Mouse (Mus musculus): ENCODE results near the gene Slc17a7. TPM values are rescaled to one million over a fixed set of nuclear protein-coding genes. Genes with fewer than 3 reads are reported as not detected.
A peak's percentile ranks its signal among the peaks of the same experiment; 100 is the strongest.

Gene Slc17a7
- polyA plus RNA-seq, 1 experiment from 2014 or later, result not detected

DNA sequence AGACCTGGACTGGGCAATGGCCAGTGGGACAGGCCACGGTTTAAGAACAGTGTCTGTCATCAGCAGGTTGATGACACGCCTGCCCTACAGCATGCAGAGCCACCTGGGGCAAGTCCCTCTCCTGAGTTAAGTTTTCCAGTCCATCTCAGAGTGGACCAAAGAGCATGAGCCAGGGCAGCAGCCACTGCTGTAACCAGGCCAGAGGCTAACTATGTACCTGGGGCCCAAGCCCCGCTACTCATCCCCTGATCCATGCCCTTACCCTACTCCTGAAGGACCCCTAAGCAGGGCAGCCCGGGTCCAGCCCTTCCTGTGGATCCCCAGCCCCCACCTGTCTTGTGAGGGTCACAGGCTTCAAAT is 32.4 kb downstream of the Slc17a7 start:
- no peaks in the 10 kb centered on the region for H3K9me3 ChIP-seq
- 87% methylated on average over 4 of the region's 4 CpGs for WGBS
- 0 out of 2 replicates have a peak, but pooled peaks cover 4% of the 10 kb centered on the region for H3K27me3 ChIP-seq (replicated peaks)
- no peak overlapping the region for H3K27ac ChIP-seq
- ATAC-seq (ENCODE audit: insufficient read depth, low FRiP score, low read depth), result no peak
- H3K4me2 ChIP-seq, result no peak overlapping the region
- 0 out of 2 replicates have a peak, but pooled peaks cover 7% of the 10 kb centered on the region for H3K4me1 ChIP-seq
- no peak overlapping the region for H3K9ac ChIP-seq
- H3K4me3 ChIP-seq (replicated peaks), result no peak overlapping the region
- no peaks in the 10 kb centered on the region for H3K36me3 ChIP-seq

DNA sequence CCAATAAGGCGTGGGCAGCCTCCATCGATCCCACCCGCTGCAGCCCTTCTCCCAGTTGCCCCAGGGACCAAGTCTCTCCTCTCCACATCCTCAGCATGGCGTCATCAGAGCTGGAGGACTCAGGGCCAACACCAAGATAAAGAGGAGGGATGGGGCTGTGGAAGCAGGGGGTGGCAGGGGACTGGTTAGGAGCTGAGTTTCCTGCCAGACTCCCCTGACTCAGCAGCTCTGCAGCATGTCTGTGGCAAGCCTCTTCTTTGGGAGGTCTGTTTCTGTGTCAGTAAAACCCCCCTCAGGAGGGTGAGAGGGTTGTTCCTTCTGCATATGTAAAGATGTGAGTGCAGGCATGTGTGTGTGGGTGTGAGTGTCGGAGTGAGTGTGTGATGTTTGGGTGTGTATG is 33.2 kb downstream of the Slc17a7 start:
- Histone ChIP-seq H3K4me1 (0 out of 2 replicates have a peak, but pooled peaks cover 2% of the 10 kb centered on the region), H3K36me3 (no peaks in the 10 kb centered on the region), H3K9me3 (no peaks in the 10 kb centered on the region), H3K4me2 (no peak overlapping the region), H3K27me3 (replicated peaks) (0 out of 2 replicates have a peak, but pooled peaks cover 4% of the 10 kb centered on the region), H3K9ac (no peak overlapping the region), H3K27ac (no peak overlapping the region), H3K4me3 (replicated peaks) (no peak overlapping the region)
- 75% methylated on average over 5 of the region's 5 CpGs for WGBS
- ATAC-seq (ENCODE audit: insufficient read depth, low FRiP score, low read depth), result no peak

DNA sequence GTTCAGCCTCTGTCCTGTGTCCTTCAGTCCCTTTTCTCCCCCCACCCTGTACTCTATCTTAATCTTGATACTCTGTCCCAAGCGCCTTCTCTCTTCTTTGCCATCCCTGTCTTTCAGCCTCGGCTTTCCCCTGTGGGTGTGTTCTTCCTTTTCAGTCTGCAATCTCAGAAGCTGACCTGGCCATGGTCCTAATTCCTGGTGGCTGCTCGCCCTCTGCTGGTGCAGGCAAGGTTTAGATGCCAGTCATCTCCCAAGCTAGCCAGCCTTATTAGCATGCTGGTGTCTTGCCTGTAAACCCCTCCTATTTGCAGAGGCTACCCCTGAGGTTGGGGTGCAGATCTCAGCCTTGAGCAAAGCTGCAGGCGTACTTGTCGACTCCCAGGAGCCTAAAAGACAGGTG is 34.7 kb downstream of the Slc17a7 start:
- no peak overlapping the region for H3K4me2 ChIP-seq
- H3K9me3 ChIP-seq, result no peaks in the 10 kb centered on the region
- no peak overlapping the region for H3K4me3 ChIP-seq (replicated peaks)
- H3K36me3 ChIP-seq, result no peaks in the 10 kb centered on the region
- H3K27me3 ChIP-seq (replicated peaks), result no peaks in the 10 kb centered on the region
- H3K9ac ChIP-seq, result no peak overlapping the region
- ATAC-seq (ENCODE audit: insufficient read depth, low FRiP score, low read depth), result no peak
- 16% methylated on average over 5 of the region's 5 CpGs for WGBS
- no peak overlapping the region for H3K27ac ChIP-seq
- no peaks in the 10 kb centered on the region for H3K4me1 ChIP-seq

DNA sequence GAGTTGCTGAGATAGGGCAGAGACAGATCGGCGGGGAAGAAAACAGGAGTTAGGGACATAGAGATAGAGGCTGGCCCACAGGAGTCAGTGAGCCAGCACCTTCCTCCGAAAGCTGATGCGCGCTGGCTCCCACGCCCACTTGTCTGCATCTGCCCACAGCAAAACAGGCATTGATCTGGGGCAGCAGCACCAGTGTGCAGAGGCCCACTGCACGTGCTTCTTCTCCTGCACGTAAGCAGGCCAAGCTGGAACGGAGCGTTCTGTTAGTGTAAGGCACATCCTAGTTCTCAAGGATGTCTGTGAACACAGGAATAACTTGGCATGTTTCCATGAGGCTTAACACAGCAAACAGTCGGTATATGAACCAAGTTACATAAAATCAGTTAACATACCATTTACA is 35.2 kb downstream of the Slc17a7 start:
- H3K9ac ChIP-seq, result no peak overlapping the region
- WGBS, result 75% methylated on average over 11 of the region's 11 CpGs
- no peak for ATAC-seq (ENCODE audit: insufficient read depth, low FRiP score, low read depth)
- no peaks in the 10 kb centered on the region for H3K4me1 ChIP-seq
- H3K36me3 ChIP-seq, result no peaks in the 10 kb centered on the region
- no peak overlapping the region for H3K4me2 ChIP-seq
- H3K27ac ChIP-seq, result no peak overlapping the region
- no peaks in the 10 kb centered on the region for H3K9me3 ChIP-seq
- H3K4me3 ChIP-seq (replicated peaks), result no peak overlapping the region
- H3K27me3 ChIP-seq (replicated peaks), result no peaks in the 10 kb centered on the region

DNA sequence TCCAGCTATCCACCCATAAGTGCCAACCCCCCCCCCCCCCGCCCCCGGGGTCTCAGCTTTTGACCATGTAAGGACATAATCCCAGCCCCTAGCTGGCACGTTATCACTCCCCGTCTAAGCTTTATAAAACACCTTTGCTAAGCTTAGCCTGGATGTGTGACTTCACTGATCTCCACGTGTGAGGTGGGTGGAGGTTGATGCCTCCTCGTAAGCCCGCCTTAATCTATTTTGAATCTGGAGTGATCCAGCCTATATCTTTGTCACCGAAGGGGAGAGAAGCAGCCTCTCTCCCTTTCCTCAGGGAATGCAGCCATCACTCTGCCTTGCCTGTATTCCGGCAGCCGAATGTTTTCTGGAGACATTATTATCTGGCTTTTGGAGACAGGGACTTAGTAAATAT is 38.9 kb downstream of the Slc17a7 start:
- H3K27me3 ChIP-seq (replicated peaks), result no peaks in the 10 kb centered on the region
- H3K4me2 ChIP-seq, result no peak overlapping the region
- no peak overlapping the region for H3K9ac ChIP-seq
- no peak for ATAC-seq (ENCODE audit: insufficient read depth, low FRiP score, low read depth)
- H3K4me3 ChIP-seq (replicated peaks), result no peak overlapping the region
- no peaks in the 10 kb centered on the region for H3K9me3 ChIP-seq
- WGBS, result 39% methylated on average over 10 of the region's 10 CpGs
- no peaks in the 10 kb centered on the region for H3K36me3 ChIP-seq
- H3K4me1 ChIP-seq, result no peaks in the 10 kb centered on the region; the same call in 1 of the 2 replicates
- H3K27ac ChIP-seq, result peak overlapping the region; percentile 33

DNA sequence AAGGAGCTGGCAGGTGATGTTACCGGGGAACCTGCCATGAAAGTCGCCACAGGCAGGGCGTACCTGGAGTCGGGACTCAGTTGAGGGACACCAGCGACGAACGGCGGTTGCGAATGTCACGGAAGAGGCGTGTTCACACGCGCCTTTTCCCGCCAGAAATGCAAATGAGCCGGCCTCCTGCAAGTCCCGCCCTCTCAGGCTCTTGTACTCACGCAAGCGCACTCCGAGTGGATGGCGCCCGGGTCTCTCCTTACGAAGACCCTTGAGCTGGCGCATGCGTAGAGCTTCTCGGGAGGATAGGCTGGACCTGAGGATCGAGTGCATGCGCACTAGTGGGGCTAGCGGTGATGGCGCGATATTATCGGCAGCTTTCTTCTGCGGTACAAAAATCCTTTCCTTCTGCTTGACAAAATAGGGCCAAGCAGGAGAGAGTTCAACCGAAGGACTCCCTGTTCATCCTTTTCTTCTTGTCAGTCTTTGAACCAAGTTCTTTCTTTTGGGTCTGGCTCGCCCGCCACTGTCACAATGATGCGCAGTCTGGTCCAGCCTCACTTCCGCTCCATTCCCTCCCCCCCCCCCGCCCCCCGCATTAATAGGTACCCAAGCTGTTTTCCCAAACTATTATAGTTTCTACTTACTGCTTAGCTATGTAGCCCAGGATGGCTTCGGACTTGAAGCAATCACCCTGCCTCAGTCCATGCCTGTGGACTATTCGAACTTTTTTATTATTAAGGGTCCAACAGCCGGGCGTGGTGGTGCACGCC is 40.8 kb downstream of the Slc17a7 start, which contains the start of gene Ccdc155:
TSS of gene Ccdc155 (minus strand) at position 513 of the 764 bp plus-strand sequence.
- no peaks in the 10 kb centered on the region for H3K27me3 ChIP-seq (replicated peaks)
- no peaks in the 10 kb centered on the region for H3K36me3 ChIP-seq
- peak; percentile 88 for ATAC-seq (ENCODE audit: insufficient read depth, low FRiP score, low read depth)
- peak within 1 kb of the TSS; percentile 48 for H3K4me3 ChIP-seq (replicated peaks)
- 8% methylated on average over 43 of the region's 44 CpGs for WGBS
- no peaks in the 10 kb centered on the region for H3K9me3 ChIP-seq
- H3K4me1 ChIP-seq, result no peaks in the 10 kb centered on the region; the same call in 1 of the 2 replicates
- peak within 1 kb of the TSS; percentile 63 for H3K4me2 ChIP-seq
- H3K9ac ChIP-seq, result no peak within 1 kb of the TSS
- H3K27ac ChIP-seq, result no peak within 1 kb of the TSS; the same call in 1 of the 2 replicates

DNA sequence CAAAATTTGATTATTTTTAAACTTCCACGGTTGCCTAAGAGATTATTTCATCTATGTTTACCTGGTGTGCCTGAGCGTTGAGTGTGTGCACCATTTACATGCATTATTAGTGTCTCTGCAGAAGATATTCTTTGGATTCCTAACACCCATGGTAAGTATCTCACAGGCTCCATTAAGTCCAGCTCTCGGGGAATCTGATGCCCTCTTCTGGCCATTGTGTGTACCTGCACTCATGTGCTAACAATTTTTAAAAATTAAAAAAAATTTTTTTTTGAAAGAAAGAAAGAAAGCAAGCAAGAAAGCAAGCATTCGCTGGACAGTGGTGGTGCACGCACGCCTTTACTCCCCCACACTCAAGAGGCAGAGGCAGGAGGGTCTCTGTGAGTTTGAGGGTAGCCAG is 44.5 kb downstream of the Slc17a7 start:
- Histone ChIP-seq H3K27ac (no peak overlapping the region), H3K27me3 (replicated peaks) (peaks cover 24% of the 10 kb centered on the region), H3K4me3 (replicated peaks) (no peak overlapping the region), H3K36me3 (no peaks in the 10 kb centered on the region), H3K4me1 (peaks cover 8% of the 10 kb centered on the region), H3K4me2 (no peak overlapping the region), H3K9me3 (no peaks in the 10 kb centered on the region), H3K9ac (no peak overlapping the region)
- 74% methylated on average over 6 of the region's 6 CpGs for WGBS
- ATAC-seq (ENCODE audit: insufficient read depth, low FRiP score, low read depth), result no peak

DNA sequence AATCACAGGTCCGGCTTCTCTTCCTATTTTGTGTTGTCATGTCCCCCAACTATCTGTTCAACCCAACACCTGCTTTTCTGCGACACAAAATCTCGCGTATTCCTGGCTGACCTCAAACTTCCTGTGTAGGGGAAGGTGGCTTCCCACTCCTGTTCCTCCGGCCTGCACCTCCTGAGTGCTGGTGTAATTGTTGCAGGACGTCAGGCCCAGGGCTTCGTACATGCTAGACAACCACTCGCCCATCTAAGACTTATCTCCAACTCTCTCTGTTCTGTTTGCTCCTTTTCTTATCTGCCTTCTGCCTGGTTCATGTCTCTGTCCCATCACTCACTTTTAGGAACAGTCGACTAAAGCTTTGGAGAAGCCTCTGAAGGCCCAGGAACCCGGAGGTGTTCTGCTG is 47.3 kb downstream of the Slc17a7 start:
- Histone ChIP-seq H3K4me3 (replicated peaks) (no peak overlapping the region), H3K4me1 (peaks cover 8% of the 10 kb centered on the region), H3K9me3 (no peaks in the 10 kb centered on the region), H3K36me3 (no peaks in the 10 kb centered on the region), H3K4me2 (peak overlapping the region; percentile 51; the same call in 1 of the 2 replicates), H3K27ac (no peak overlapping the region), H3K9ac (no peak overlapping the region), H3K27me3 (replicated peaks) (peaks cover 24% of the 10 kb centered on the region)
- no peak for ATAC-seq (ENCODE audit: insufficient read depth, low FRiP score, low read depth)
- WGBS, result 50% methylated on average over 10 of the region's 10 CpGs

DNA sequence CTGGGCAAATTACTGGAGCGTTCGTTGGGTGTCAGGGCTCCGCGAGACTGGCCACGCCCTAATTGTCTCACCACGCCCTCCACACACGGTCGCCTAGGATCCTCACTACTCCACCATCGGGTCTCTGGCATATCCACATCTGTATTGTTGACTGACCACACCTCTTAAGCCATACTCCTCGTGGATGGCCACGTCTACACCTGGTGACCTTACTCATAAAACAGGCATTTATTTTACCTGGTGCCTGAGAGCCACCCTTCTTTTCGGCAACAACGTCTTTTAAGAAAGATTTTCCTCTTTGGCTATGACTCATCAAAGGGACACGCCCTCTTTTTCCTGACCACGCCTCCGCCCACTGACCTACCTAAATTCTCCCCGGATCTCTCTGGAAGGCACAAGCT is 48.1 kb downstream of the Slc17a7 start, which contains the start of gene Dkkl1:
TSS of gene Dkkl1 (minus strand) at position 297 of the 401 bp plus-strand sequence.
- Histone ChIP-seq H3K4me2 (peak within 1 kb of the TSS; percentile 51), H3K27me3 (replicated peaks) (peaks cover 24% of the 10 kb centered on the region), H3K9me3 (no peaks in the 10 kb centered on the region), H3K4me3 (replicated peaks) (peak within 1 kb of the TSS; percentile 6; the same call in 1 of the 2 replicates), H3K36me3 (no peaks in the 10 kb centered on the region), H3K9ac (no peak within 1 kb of the TSS), H3K27ac (no peak within 1 kb of the TSS), H3K4me1 (peaks cover 9% of the 10 kb centered on the region)
- no peak for ATAC-seq (ENCODE audit: insufficient read depth, low FRiP score, low read depth)
- WGBS, result 4% methylated on average over 17 of the region's 17 CpGs

DNA sequence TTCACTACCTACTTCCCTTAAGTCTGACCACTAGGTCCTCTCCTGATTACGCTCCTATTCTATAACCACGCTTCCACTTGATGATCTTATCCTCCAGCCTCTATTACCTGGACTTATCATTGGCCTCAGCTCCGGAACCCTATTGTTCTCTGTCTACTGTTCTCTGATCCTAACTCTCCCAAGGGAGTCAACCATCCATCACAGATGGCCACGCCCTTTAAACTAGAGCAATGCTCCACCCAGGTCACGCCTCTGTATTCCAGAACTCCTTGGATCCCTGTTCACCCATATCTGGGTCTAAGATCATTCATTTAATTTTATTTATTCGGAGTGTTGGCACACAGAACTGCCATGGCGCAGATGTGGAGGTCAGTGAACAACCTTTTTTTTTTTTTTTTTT is 48.6 kb downstream of the Slc17a7 start:
- Histone ChIP-seq H3K27me3 (replicated peaks) (peaks cover 24% of the 10 kb centered on the region), H3K4me3 (replicated peaks) (peak overlapping the region; percentile 6; the same call in 1 of the 2 replicates), H3K4me2 (peak overlapping the region; percentile 51), H3K4me1 (peaks cover 14% of the 10 kb centered on the region), H3K9me3 (no peaks in the 10 kb centered on the region), H3K27ac (no peak overlapping the region), H3K36me3 (no peaks in the 10 kb centered on the region), H3K9ac (no peak overlapping the region)
- 70% methylated on average over 7 of the region's 7 CpGs for WGBS
- no peak for ATAC-seq (ENCODE audit: insufficient read depth, low FRiP score, low read depth)

DNA sequence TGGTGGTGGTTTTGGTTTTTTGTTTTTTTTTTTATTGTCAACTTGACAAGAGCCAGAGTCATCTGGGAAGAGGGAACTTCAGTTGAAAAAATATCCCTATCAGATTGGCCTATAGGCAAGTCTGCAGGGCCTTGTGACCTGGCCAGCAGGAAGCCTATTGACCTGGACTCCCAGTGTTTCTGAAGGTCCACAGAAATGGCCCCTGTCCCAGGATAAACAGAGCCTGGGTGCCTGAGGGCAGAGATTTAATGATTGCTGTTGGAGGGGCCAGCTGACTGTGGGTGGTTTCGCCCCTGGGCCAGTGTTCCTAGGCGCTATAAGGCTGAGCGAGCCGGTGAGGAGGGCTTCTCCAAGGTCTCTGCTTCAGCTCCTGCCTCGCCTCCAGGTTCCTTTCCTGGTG is 50.0 kb downstream of the Slc17a7 start:
- Histone ChIP-seq H3K27ac (no peak overlapping the region; the same call in 1 of the 2 replicates), H3K4me3 (replicated peaks) (no peak overlapping the region), H3K27me3 (replicated peaks) (peaks cover 24% of the 10 kb centered on the region), H3K9me3 (no peaks in the 10 kb centered on the region), H3K36me3 (peaks cover 5% of the 10 kb centered on the region; the same call in 1 of the 2 replicates), H3K4me1 (peaks cover 21% of the 10 kb centered on the region), H3K4me2 (no peak overlapping the region), H3K9ac (no peak overlapping the region)
- WGBS, result 71% methylated on average over 5 of the region's 5 CpGs
- no peak for ATAC-seq (ENCODE audit: insufficient read depth, low FRiP score, low read depth)

DNA sequence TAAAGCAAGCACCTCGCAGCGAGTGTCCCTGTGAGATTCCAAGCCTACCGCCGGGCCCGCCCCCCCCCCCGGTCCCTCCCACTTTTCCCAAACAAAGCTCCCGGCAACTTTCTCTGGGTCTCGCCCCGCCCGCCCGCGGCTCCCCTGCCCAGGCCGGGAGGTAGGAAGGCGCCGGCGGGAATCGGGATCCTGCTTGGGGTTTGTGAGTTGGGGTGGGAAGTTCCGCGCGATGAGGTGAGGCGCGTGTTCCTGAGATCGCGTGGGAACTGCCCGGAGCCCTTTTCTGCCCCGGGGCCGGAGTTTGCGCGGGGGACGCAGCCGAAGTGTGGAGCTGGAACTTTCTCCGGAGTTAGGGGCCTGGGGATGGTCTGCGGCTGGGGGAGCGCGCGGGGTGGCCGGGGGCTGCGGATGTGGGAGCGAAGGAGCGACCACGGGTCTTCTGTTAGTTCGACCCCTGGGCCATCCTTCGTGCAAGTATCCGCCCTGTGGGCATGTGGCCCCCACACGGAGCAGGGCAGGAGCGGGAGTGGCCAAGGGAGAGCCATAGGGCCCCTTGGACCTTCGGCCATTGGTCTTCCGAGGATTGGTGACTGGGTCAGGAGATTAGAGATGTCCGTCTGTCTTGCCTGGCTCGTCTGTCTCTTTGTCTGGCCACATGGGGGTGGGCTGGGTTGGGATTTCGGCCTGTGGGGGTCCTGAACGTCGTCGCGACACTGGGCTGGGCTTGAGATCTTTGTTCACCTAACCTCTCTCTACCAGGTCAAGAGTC is 52.1 kb downstream of the Slc17a7 start, which contains the start of gene Tead2:
TSS of gene Tead2 (plus strand) at position 81 of the 769 bp plus-strand sequence.
- peak within 1 kb of the TSS; percentile 94 for H3K27ac ChIP-seq
- H3K27me3 ChIP-seq (replicated peaks), result peaks cover 16% of the 10 kb centered on the region
- H3K36me3 ChIP-seq, result peaks cover 23% of the 10 kb centered on the region
- no peaks in the 10 kb centered on the region for H3K9me3 ChIP-seq
- peak; percentile 44; the same call in 1 of the 2 replicates for ATAC-seq (ENCODE audit: insufficient read depth, low FRiP score, low read depth)
- under 1% methylated on average over 55 of the region's 55 CpGs for WGBS
- peak within 1 kb of the TSS; percentile 82 for H3K9ac ChIP-seq
- peaks cover 21% of the 10 kb centered on the region for H3K4me1 ChIP-seq
- H3K4me2 ChIP-seq, result peak within 1 kb of the TSS; percentile 60
- H3K4me3 ChIP-seq (replicated peaks), result peak within 1 kb of the TSS; percentile 83

Data from stomach, embryonic 15.5 days (tissue).